Mouse (Mus musculus) urinary bladder, postnatal 10 days (tissue): ENCODE data around the gene Gpn1.
"Not testable (repeated sequence)": the region's sequence is repeated elsewhere in the genome, so short reads cannot be mapped to it uniquely, and the experiment has no call there.

ENCODE experiments used
- DNase-seq: peaks from one replicate; pipeline ENCODE4 v3.0.0; 2022; ENCODE audit warnings: low spot score

Gpn1 gene

GRCm38 (mm10) chr5:31494513-31495297 is at the start of gene Gpn1:
Gpn1 (plus strand) TSS chr5:31494741.
- DNase-seq, result peak; percentile 56

DNA sequence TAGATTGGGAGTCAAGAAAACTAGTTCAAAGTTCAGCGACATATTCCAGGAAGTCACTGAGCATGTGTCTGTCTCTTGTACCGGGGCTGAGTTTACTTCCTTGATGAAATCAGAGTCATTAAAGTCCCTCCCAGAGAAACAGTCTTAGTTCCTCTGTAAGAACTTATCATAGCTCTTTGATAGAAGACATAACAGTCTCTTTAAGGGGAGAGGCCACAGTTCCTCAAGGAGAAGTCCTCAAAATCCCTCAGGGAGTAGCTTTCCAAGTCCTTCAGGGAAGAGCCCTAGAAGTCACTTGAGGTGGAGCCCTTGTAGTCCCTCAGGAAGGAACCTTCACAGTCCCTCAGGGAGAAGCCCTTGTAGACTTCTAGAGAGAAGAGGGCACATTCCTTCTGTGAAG is 43.2 kb upstream of the Gpn1 start:
- DNase-seq, result no peak

GRCm38 (mm10) chr5:31451878-31452561 is 42.5 kb upstream of the Gpn1 start, which contains the start of gene Zfp512:
Zfp512 (plus strand) TSS chr5:31452431.
- DNase-seq, result peak; percentile 65

- no peak for DNase-seq
Observed at GRCm38 (mm10) chr5:31452562-31452878, 42.0 kb upstream of the Gpn1 start.

GRCm38 (mm10) chr5:31452886-31453410 is 41.6 kb upstream of the Gpn1 start:
- no peak for DNase-seq

- DNase-seq, result no peak
Observed at GRCm38 (mm10) chr5:31467798-31468197, 26.7 kb upstream of the Gpn1 start.

GRCm38 (mm10) chr5:31469711-31470110 is 24.8 kb upstream of the Gpn1 start:
- no peak for DNase-seq

DNA sequence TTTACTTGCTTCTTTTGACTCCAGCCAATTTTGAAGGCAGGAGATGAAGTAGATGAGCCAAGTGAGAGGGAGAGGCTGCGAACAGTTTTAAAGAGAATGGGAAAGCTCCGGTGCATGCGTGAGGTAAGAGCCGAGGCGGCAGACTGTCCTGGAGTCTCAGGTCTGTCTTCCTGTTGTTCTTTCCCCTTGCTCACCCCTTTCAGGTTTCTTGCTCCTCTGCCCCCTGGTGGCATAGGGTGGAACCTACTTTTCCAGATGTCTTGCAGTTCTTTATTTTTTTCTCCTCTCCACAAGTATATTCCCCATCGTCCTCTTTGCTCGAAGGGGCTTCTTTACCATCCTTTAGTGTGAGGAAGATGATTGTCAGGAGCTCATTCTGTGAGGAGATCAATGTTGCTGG is 24.2 kb upstream of the Gpn1 start:
- no peak for DNase-seq

GRCm38 (mm10) chr5:31480536-31480935 is 14.0 kb upstream of the Gpn1 start:
- no peak for DNase-seq

DNA sequence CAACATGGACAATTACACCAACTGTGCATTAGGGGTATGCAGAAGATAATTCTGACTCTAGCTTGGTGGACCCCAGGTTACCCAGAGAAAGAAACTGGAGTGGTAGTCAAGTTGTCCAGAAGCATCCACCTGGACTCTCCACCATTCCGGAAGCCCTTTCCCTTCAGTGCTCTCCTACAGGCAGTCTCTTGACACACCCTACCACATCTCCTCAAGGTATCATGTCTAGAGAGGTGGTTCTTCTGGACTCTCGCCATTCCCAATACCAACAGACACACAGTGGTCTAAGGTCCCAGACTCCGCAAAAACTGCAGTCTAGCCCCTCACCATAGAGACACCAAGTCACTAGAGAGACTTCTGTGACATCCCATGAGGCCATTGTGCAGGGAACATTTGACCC is 9.1 kb upstream of the Gpn1 start, which contains the start of gene 4930548H24Rik:
4930548H24Rik (plus strand) TSS at position 301 of the 400 bp plus-strand sequence.
- DNase-seq, result no peak

DNA sequence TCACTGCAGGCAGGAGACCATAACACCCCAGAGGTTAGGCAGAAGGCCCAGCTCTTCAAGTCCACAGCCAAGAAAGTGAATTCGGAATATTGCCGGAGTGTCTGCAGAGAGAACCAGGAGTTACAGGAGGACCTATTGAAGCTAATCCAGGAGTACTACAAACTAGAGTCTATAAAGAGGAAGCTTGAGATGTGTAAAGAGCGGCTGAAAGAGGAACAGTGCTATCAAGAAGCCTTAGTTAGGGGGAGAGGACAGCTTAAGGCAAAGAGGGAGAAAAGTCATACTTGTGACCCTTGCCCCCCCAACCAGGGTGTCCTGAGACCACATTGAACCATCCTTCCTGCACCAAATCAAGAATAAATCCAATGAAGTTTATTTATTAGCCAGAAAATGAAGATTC is 6.7 kb upstream of the Gpn1 start:
- DNase-seq, result no peak

DNA sequence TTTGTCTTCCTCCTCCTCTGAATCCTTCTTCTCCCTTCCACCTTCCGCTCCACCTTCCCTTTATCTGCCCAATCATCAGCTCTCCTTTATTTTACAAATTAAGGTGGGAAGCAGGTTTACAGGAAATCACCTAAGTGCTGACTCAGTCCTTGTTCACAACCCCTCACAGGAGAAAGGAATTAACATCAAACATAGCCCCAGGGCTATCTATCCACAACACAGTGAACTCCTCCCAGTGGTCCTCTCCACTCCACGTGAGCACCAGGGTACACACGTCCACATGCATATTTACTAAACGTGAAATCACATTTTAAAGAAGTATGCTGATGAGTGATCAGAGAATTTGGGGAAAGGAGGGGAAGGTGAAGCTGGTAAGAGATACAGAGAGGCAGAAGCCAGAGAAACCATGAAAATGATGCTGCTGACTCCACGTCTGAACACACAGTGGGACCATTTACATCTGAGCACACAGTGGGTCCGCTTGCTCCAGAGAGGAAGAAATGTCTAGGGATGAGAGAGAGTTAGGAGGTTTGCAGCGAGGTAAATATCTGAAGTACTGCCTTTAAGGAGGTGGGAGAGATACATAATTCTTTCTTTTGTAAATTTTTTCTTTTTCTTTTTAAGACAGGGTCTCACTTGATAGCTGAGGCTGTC is 5.3 kb upstream of the Gpn1 start:
- DNase-seq, result no peak

GRCm38 (mm10) chr5:31492031-31492430 is 2.5 kb upstream of the Gpn1 start:
- DNase-seq, result no peak

DNA sequence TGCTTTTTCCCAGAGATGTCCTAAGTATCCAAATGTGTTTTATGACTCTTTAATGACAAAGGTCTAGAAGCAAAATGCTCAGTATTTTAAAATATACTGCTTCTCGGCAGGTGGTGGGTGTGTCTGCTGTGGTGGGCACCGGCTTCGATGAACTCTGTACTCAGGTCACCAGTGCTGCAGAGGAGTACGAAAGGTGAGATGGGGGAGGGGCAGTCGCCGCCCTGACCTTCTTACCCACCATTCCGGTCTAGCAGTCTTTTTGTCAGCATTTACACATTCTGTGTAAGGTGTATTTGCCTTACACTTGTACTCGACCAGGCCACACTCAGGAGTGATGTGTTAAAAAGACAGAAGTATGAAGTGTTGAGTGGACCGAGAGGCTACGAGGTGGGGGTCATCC is 10.3 kb downstream of the Gpn1 start:
- no peak for DNase-seq

DNA sequence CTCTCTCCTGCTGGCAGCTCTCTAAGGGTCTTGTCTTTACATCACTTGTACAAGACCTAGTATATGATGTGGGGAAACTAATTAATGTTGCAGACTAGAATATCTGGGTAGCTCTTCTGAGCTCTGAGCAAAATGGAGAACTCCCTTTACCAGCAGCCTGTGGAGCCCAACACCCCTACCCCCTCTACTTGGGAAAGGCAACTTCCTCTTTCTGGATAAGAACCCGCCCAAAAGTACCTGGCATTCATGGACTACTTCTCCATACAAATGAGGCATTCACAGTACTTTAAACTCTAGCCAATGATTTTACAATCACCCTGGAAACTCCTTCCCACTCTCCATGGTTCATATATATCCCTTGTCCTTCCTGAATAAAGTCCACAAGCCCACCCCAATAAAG is 17.9 kb downstream of the Gpn1 start:
- DNase-seq, result no peak

DNA sequence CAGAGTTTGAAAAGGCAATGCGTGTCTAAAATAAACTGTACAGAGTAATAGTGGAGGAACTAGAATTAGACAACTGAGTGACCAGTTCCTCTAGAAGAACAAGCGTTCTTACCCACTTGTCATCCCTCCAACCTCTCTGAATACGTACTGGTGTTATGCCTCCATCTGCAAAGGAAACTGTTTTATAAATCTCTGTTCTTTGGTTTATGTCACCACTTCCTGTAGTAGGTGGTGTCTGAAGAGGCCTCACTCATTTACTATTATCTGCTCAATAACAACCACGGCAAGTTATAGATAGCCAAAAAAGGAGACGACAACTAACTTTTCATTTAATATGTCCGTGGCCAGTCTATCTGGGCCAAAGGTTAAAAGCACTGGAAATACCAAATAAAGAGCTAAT is 26.0 kb downstream of the Gpn1 start:
- no peak for DNase-seq

DNA sequence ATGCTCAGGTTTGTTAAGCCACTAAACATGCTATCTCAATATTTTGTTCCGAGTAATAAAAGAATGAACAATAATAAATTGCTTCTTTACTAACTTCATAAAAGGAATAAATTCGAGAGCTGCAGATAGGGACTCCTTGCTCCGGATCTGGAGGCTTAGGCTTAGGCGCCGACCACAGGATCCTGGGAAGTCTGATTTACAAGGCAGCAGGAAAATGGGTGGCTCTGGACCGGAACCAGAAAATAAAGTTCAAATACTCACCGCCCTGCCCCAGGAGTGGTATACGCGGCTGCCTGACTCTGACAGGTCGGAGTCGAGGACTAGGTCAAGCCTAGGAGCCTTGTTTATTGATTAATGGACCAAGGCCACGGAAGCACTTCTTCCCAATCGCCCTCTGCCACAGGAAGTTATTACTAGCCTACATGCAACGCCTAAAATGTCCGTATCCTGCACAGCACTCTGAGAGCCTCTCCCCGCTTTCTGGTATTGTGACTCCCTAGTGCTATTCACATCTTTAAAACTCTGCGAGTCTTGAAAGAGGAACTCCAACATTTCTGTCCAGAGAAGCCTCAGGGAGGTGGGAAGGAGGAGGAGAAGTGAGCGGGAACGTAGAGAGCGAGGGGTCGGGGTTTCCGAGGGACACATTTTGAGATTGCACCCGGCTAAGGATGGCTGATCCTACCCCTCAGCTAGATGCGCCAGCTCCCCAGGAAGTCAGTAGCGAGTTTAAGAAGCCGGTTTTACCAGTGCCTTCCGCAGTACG is 32.0 kb downstream of the Gpn1 start, which contains the start of gene Slc4a1ap:
Slc4a1ap (plus strand) TSS at position 642 of the 763 bp plus-strand sequence.
- DNase-seq, result peak; percentile 38

DNA sequence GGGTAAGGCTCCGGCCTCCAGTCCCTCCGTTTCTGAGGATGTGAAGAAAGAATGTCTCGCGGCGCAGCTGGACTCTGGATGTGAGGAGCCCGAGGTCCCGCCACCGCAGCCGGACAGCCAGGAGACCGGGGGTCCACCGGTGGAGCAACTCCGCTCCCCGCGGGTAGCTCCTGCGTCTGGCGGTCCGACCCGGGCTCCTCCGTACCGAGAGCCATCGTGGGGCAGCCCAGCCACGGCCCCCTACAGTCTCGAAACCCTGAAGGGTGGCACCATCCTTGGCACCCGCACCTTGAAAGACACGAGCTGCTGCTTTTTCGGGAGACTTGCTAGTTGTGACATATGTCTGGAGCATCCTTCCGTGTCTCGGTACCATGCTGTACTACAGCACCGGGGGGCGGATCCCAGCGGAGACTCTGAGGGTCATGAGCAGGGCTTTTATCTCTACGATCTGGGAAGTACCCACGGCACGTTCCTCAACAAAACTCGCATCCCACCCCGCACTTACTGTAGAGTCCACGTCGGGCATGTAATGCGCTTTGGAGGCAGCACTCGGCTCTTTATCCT is 32.7 kb downstream of the Gpn1 start:
- DNase-seq, result no peak

- DNase-seq, result not testable (repeated sequence)
Observed at GRCm38 (mm10) chr5:31527707-31528106, 33.2 kb downstream of the Gpn1 start, which contains the start of gene Supt7l. Supt7l (minus strand) TSS chr5:31527807.

GRCm38 (mm10) chr5:31528560-31528959 is 34.0 kb downstream of the Gpn1 start:
- no peak for DNase-seq

- no peak for DNase-seq
Observed at GRCm38 (mm10) chr5:31535228-31535627, 40.7 kb downstream of the Gpn1 start.

- DNase-seq, result no peak
Observed at GRCm38 (mm10) chr5:31559401-31559800, 64.9 kb downstream of the Gpn1 start.
